Comparison of ENCODE assay signal across 8 mouse cellular contexts in genomic region chr5:130275509-130275908, GRCm38 (mm10). TPM values are rescaled to one million over a fixed set of nuclear protein-coding genes. Genes with fewer than 3 reads are reported as not detected.
DNase-seq lines count a peak whose midpoint lies in the region; ATAC-seq and TF ChIP-seq lines count a peak whose summit lies in the region.

No protein-coding gene starts in this region.

- intact Hi-C loops in heart, postnatal 25 days (cut with DNase I): loop anchor here (2.0 kb wide), 1 partner anchor 583 kb away; no protein-coding TSS in a partner anchor

- H3K4me1 ChIP-seq in lung, adult 2 months (ENCODE audit: control insufficient read depth, insufficient read depth, low read length): no peaks in the 10 kb centered on the region

- no peak overlapping the region for H3K4me3 ChIP-seq in lung, adult 2 months (replicated peaks; ENCODE audit: extremely low read depth, low read depth, low read length)

- ATAC-seq in granulocyte monocyte progenitor cell, adult 5-6 weeks (replicated peaks; ENCODE audit: poor library complexity, severe bottlenecking): peak; percentile 57

- TF ChIP-seq POLR2A in lung, adult 2 months (IDR thresholded peaks at IDR 0.05; ENCODE audit: borderline replicate concordance, extremely low read depth, low read depth, low read length): no peak

- peak; percentile 32; the same call in 1 of the 2 replicates for TF ChIP-seq CTCF in lung, adult 2 months (IDR thresholded peaks at IDR 0.05; ENCODE audit: insufficient read depth, low read length)

- 37% methylated on average over 4 of the region's 4 CpGs for WGBS in lung, adult 2 months

- peak; percentile 33 for DNase-seq in heart, adult 8-10 months (ENCODE audit: low spot score)
- no peak for DNase-seq in heart, postnatal 25 days (ENCODE audit: low spot score)
- no peak for DNase-seq in lung, adult 2 months
- DNase-seq in lung, adult 18-20 months: no peak
- peak; percentile 73 for DNase-seq in NIH3T3 (ENCODE audit: low read depth)
- DNase-seq in T-cell, adult 2 months (ENCODE audit: low spot score): no peak
- no peak for DNase-seq in spleen, postnatal 36 days (ENCODE audit: low spot score in 2 of 2)

RNA-seq across cellular contexts. Expression of gene Tyw1, which starts 20.1 kb away (rescaled TPM):
- total RNA-seq in heart, adult 8-10 months (2022): 1 to 10 TPM; 6.9 to 8.4 (median 7.8) TPM
- total RNA-seq in heart, postnatal 25 days (2021): 1 to 10 TPM; 7.7 to 7.9 TPM
- polyA plus RNA-seq in lung, adult 2 months (2012; rRNA removed): 7.0 and 8.0 TPM in 2 replicates
- 12.0 and 16.7 TPM in 2 replicates for total RNA-seq in granulocyte monocyte progenitor cell, adult 5-6 weeks (2014; fragmentation: Nextera tagmentation)
- 31.9 and 37.4 TPM in 2 replicates for total RNA-seq in granulocyte monocyte progenitor cell, adult 5-6 weeks (2017)

RNA-seq across cellular contexts. Expression of gene Sbds, which starts 20.2 kb away (rescaled TPM):
- 10 to 100 TPM; 50.7 to 62.6 (median 55.7) TPM for total RNA-seq in heart, adult 8-10 months (2022)
- 10 to 100 TPM; 39.2 to 43.9 TPM for total RNA-seq in heart, postnatal 25 days (2021)
- 41.9 and 45.4 TPM in 2 replicates for polyA plus RNA-seq in lung, adult 2 months (2012; rRNA removed)
- total RNA-seq in granulocyte monocyte progenitor cell, adult 5-6 weeks (2014; fragmentation: Nextera tagmentation): 47.8 and 52.4 TPM in 2 replicates
- 61.0 and 101 TPM in 2 replicates for total RNA-seq in granulocyte monocyte progenitor cell, adult 5-6 weeks (2017)

RNA-seq across cellular contexts. Expression of gene Tmem248, which starts 58.6 kb away (rescaled TPM):
- 10 to 100 TPM; 38.1 to 48.4 (median 46.1) TPM for total RNA-seq in heart, adult 8-10 months (2022)
- total RNA-seq in heart, postnatal 25 days (2021): 10 to 100 TPM; 32.8 to 33.6 TPM
- 44.9 and 46.4 TPM in 2 replicates for polyA plus RNA-seq in lung, adult 2 months (2012; rRNA removed)
- 64.5 and 70.1 TPM in 2 replicates for total RNA-seq in granulocyte monocyte progenitor cell, adult 5-6 weeks (2014; fragmentation: Nextera tagmentation)
- total RNA-seq in granulocyte monocyte progenitor cell, adult 5-6 weeks (2017): 71.8 and 85.0 TPM in 2 replicates

Comparison
In these comparisons a context has a peak if more than half of its experiments do, and no peak if none do; other contexts are left out.
1. DNase-seq: peak in heart, adult 8-10 months (single experiment) and NIH3T3 (single experiment); none in heart, postnatal 25 days (single experiment), lung, adult 2 months (single experiment), lung, adult 18-20 months (0 of 2), T-cell, adult 2 months (single experiment) and spleen, postnatal 36 days (0 of 2).